Mouse (Mus musculus) forebrain, embryonic 16.5 days (tissue): Measurements from ENCODE around the gene Gm11983. TPM values are rescaled to one million over a fixed set of nuclear protein-coding genes. Genes with fewer than 3 reads are reported as not detected.
"Not testable (repeated sequence)": the region's sequence is repeated elsewhere in the genome, so short reads cannot be mapped to it uniquely, and the experiment has no call there.

ENCODE experiments used
- ATAC-seq: fragments of 200-750 bp; cut with Nextera tagmentation; 2 replicates; pipeline ENCODE4 v1.8.0; 2017; ENCODE audit warnings: mild to moderate bottlenecking, moderate library complexity
- H3K27ac ChIP-seq: fragments of 300-500 bp; sonication (generic); 2 replicates; pipeline ENCODE4 v1.5.1; 2014; ENCODE audit warnings: low read length, control low read depth
- H3K27me3 ChIP-seq: fragments of 300-500 bp; sonication (generic); replicated peaks from 2 replicates; pipeline ENCODE4 v1.6.1; 2014; ENCODE audit warnings: low read length; ENCODE audit not compliant: control insufficient read depth, insufficient read depth
- H3K36me3 ChIP-seq: fragments of 300-500 bp; sonication (generic); 2 replicates; pipeline ENCODE4 v1.6.1; 2014; ENCODE audit not compliant: control insufficient read depth, insufficient read depth
- H3K4me1 ChIP-seq: fragments of 300-500 bp; sonication (generic); replicated peaks from 2 replicates; pipeline ENCODE4 v1.6.1; 2014; ENCODE audit warnings: low read length; ENCODE audit not compliant: control insufficient read depth, insufficient read depth
- H3K4me2 ChIP-seq: fragments of 300-500 bp; sonication (generic); 2 replicates; pipeline ENCODE4 v1.6.1; 2014; ENCODE audit warnings: mild to moderate bottlenecking, low read length, control low read depth
- H3K4me3 ChIP-seq: fragments of 300-500 bp; sonication (generic); replicated peaks from 2 replicates; pipeline ENCODE4 v1.5.1; 2014; ENCODE audit warnings: mild to moderate bottlenecking, low read length, control low read depth
- H3K9ac ChIP-seq: fragments of 300-500 bp; sonication (generic); replicated peaks from 2 replicates; pipeline ENCODE4 v1.6.1; 2014; ENCODE audit warnings: low read depth, low read length, control low read depth
- H3K9me3 ChIP-seq: fragments of 300-500 bp; sonication (generic); 2 replicates; pipeline ENCODE4 v1.6.1; 2016; ENCODE audit warnings: low read length; ENCODE audit not compliant: control insufficient read depth
- WGBS: fragments of 180-500 bp; shearing (Covaris S2); extraction: QIAGEN DNeasy Blood & Tissue Kit; methylation state at CpG from one replicate; pipeline ENCODE4 v1.1.7; 2014; 5-methylcytosine and 5-hydroxymethylcytosine counted together
- polyA plus RNA-seq: library from polyadenylated mRNA; unstranded; fragments of >200 nt; fragmentation: Nextera tagmentation; extraction: Ambion mirVana; gene quantifications from 2 replicates; pipeline ENCODE4 v1.2.1, GENCODE M21; 2015

Gene Gm11983
- polyA plus RNA-seq, 1 experiment from 2014 or later, result not detected

GRCm38 (mm10) chr11:6823176-6823575 is 14.3 kb downstream of the Gm11983 start:
- Histone ChIP-seq H3K27ac (no peak overlapping the region), H3K4me3 (no peak overlapping the region), H3K9me3 (no peaks in the 10 kb centered on the region), H3K9ac (no peak overlapping the region), H3K27me3 (no peaks in the 10 kb centered on the region), H3K36me3 (no peaks in the 10 kb centered on the region), H3K4me2 (no peak overlapping the region), H3K4me1 (no peaks in the 10 kb centered on the region)
- no peak for ATAC-seq
- 95% methylated on average over 2 of the region's 2 CpGs for WGBS

GRCm38 (mm10) chr11:6814486-6814885 is 23.0 kb downstream of the Gm11983 start:
- Histone ChIP-seq H3K9ac (no peak overlapping the region), H3K4me2 (no peak overlapping the region), H3K27me3 (no peaks in the 10 kb centered on the region), H3K4me3 (no peak overlapping the region), H3K9me3 (no peaks in the 10 kb centered on the region), H3K36me3 (no peaks in the 10 kb centered on the region), H3K4me1 (no peaks in the 10 kb centered on the region), H3K27ac (no peak overlapping the region)
- no peak for ATAC-seq
- 97% methylated on average over 4 of the region's 4 CpGs for WGBS

GRCm38 (mm10) chr11:6802879-6803278 is 34.6 kb downstream of the Gm11983 start:
- H3K27me3 ChIP-seq, H3K9me3 ChIP-seq, H3K9ac ChIP-seq, H3K4me2 ChIP-seq, H3K4me3 ChIP-seq, ATAC-seq, H3K36me3 ChIP-seq, H3K27ac ChIP-seq, H3K4me1 ChIP-seq: not testable (repeated sequence)

GRCm38 (mm10) chr11:6790690-6791089 is 46.8 kb downstream of the Gm11983 start:
- ATAC-seq, result no peak
- Histone ChIP-seq H3K4me2 (no peak overlapping the region), H3K9me3 (no peaks in the 10 kb centered on the region), H3K4me3 (no peak overlapping the region), H3K9ac (no peak overlapping the region), H3K36me3 (no peaks in the 10 kb centered on the region), H3K27ac (no peak overlapping the region), H3K4me1 (no peaks in the 10 kb centered on the region), H3K27me3 (no peaks in the 10 kb centered on the region)
- 95% methylated on average over 3 of the region's 3 CpGs for WGBS

Other genes starting within 250 kb of the Gm11983 start
- gene Nacad, start 231.6 kb downstream of the Gm11983 start, polyA plus RNA-seq, result 62.5 and 71.1 TPM in 2 replicates
- 28.2 and 32.2 TPM in 2 replicates for gene Tbrg4, start 211.6 kb downstream of the Gm11983 start, polyA plus RNA-seq
- not detected in 2 replicates for gene Wap, start 199.0 kb downstream of the Gm11983 start, polyA plus RNA-seq
- 7.9 and 8.1 TPM in 2 replicates for gene Ramp3, start 179.1 kb downstream of the Gm11983 start, polyA plus RNA-seq
- gene Adcy1, start 225.8 kb upstream of the Gm11983 start, polyA plus RNA-seq, result 9.7 and 11.1 TPM in 2 replicates